Mouse (Mus musculus) lung, adult 2 months (tissue): Measurements from ENCODE around the gene Inpp4b.

Experiments used
- CTCF ChIP-seq: fragments of 200-500 bp; IDR thresholded peaks from 2 replicates; pipeline ENCODE4 v1.5.1; 2011; ENCODE audit warnings: mild to moderate bottlenecking, low read length, control low read depth; ENCODE audit not compliant: insufficient read depth
- POLR2A ChIP-seq: fragments of 200-500 bp; IDR thresholded peaks from 2 replicates; pipeline ENCODE4 v1.6.1; 2011; ENCODE audit warnings: low read depth, mild to moderate bottlenecking, control low read depth, low read length, borderline replicate concordance; ENCODE audit errors: extremely low read depth

GRCm38 (mm10) chr8:81494823-81495222, 152.5 kb downstream of the Inpp4b start:
- no peak for TF ChIP-seq CTCF
- TF ChIP-seq POLR2A = no peak
